Comparison of ENCODE assay signal across 8 mouse cellular contexts in genomic region chr15:102624291-102624969, GRCm38 (mm10). TPM values are rescaled to one million over a fixed set of nuclear protein-coding genes. Genes with fewer than 3 reads are reported as not detected.
DNase-seq lines count a peak whose midpoint lies in the region; ATAC-seq lines count a peak whose summit lies in the region.

No protein-coding gene starts in this region.

- ATAC-seq in forebrain, embryonic 15.5 days (replicated peaks), result no peak
- ATAC-seq in hindbrain, embryonic 14.5 days (ENCODE audit: low FRiP score), result no peak
- ATAC-seq in lung, embryonic 15.5 days (ENCODE audit: borderline replicate concordance, extremely low read depth, low FRiP score, low TSS enrichment), result no peak

- H3K4me1 ChIP-seq in forebrain, embryonic 15.5 days, result peaks cover 30% of the 10 kb centered on the region
- H3K4me1 ChIP-seq in hindbrain, embryonic 14.5 days (replicated peaks; ENCODE audit: control insufficient read depth, insufficient read depth, low read length), result peaks cover 10% of the 10 kb centered on the region
- peaks cover 22% of the 10 kb centered on the region for H3K4me1 ChIP-seq in lung, embryonic 15.5 days

- peak overlapping the region; percentile 68 for H3K4me2 ChIP-seq in forebrain, embryonic 15.5 days (replicated peaks)
- H3K4me2 ChIP-seq in hindbrain, embryonic 14.5 days (replicated peaks), result peak overlapping the region; percentile 83
- peak overlapping the region; percentile 82 for H3K4me2 ChIP-seq in lung, embryonic 15.5 days

- peak overlapping the region; percentile 91 for H3K9ac ChIP-seq in forebrain, embryonic 15.5 days (replicated peaks)
- peak overlapping the region; percentile 69 for H3K9ac ChIP-seq in hindbrain, embryonic 14.5 days
- H3K9ac ChIP-seq in lung, embryonic 15.5 days, result peak overlapping the region; percentile 69

- H3K27ac ChIP-seq in forebrain, embryonic 15.5 days (replicated peaks), result peak overlapping the region; percentile 98
- no peak overlapping the region for H3K27ac ChIP-seq in hindbrain, embryonic 14.5 days
- peak overlapping the region; percentile 100 for H3K27ac ChIP-seq in lung, embryonic 15.5 days

- DNase-seq in adrenal gland, postnatal 25 days, result peak; percentile 7
- no peak for DNase-seq in adrenal gland, adult 2 months
- peak; percentile 6 to 19 for DNase-seq in urinary bladder, postnatal 36 days (ENCODE audit: low spot score in 2 of 2)
- DNase-seq in urinary bladder, postnatal 10 days (ENCODE audit: low spot score), result no peak
- DNase-seq in hindbrain, embryonic 14.5 days (ENCODE audit: low spot score), result no peak
- DNase-seq in right cerebral cortex, postnatal 25 days, result peak; percentile 14

- no peaks in the 10 kb centered on the region for H3K36me3 ChIP-seq in forebrain, embryonic 15.5 days
- H3K36me3 ChIP-seq in hindbrain, embryonic 14.5 days (replicated peaks; ENCODE audit: control insufficient read depth, insufficient read depth), result no peaks in the 10 kb centered on the region
- H3K36me3 ChIP-seq in lung, embryonic 15.5 days, result no peaks in the 10 kb centered on the region

- H3K4me3 ChIP-seq in forebrain, embryonic 15.5 days, result peak overlapping the region; percentile 86
- peak overlapping the region; percentile 60 for H3K4me3 ChIP-seq in hindbrain, embryonic 14.5 days (replicated peaks; ENCODE audit: low read length)
- H3K4me3 ChIP-seq in lung, embryonic 15.5 days, result peak overlapping the region; percentile 79

- H3K9me3 ChIP-seq in forebrain, embryonic 15.5 days, result no peaks in the 10 kb centered on the region
- H3K9me3 ChIP-seq in hindbrain, embryonic 14.5 days (ENCODE audit: control insufficient read depth, low read length), result no peaks in the 10 kb centered on the region
- H3K9me3 ChIP-seq in lung, embryonic 15.5 days, result no peaks in the 10 kb centered on the region

- WGBS in forebrain, embryonic 15.5 days, result 5% methylated on average over 17 of the region's 17 CpGs
- 2% methylated on average over 17 of the region's 17 CpGs for WGBS in hindbrain, embryonic 14.5 days
- WGBS in lung, embryonic 15.5 days, result under 1% methylated on average over 17 of the region's 17 CpGs

- H3K27me3 ChIP-seq in forebrain, embryonic 15.5 days, result no peaks in the 10 kb centered on the region
- H3K27me3 ChIP-seq in hindbrain, embryonic 14.5 days (ENCODE audit: control insufficient read depth, insufficient read depth, low read length), result no peaks in the 10 kb centered on the region
- no peaks in the 10 kb centered on the region for H3K27me3 ChIP-seq in lung, embryonic 15.5 days

RNA-seq across cellular contexts. Expression of gene Gm28047, which starts 0.4 kb away (rescaled TPM):
- total RNA-seq in adrenal gland, postnatal 25 days (2021), result 2.2 TPM in 1 of 2 replicates, not detected in the other
- total RNA-seq in adrenal gland, adult 2 months (2021), result 1 to 10 TPM; 1.5 to 3.4 TPM
- polyA plus RNA-seq in adrenal gland, adult 2 months (2012; rRNA removed), result 0.10 TPM in 1 of 2 replicates, not detected in the other
- not detected in 2 replicates for polyA plus RNA-seq in forebrain, embryonic 15.5 days (2015; fragmentation: Nextera tagmentation; extraction: Ambion mirVana)
- polyA plus RNA-seq in hindbrain, embryonic 14.5 days (2014; fragmentation: Nextera tagmentation; extraction: Ambion mirVana), result not detected in 2 replicates
- not detected in 2 replicates for polyA plus RNA-seq in lung, embryonic 15.5 days (2015; fragmentation: Nextera tagmentation; extraction: Ambion mirVana)

RNA-seq across cellular contexts. Expression of gene Atf7, which starts 0.8 kb away (rescaled TPM):
- 78.0 and 81.1 TPM in 2 replicates for total RNA-seq in adrenal gland, postnatal 25 days (2021)
- 10 to 100 TPM; 58.5 to 74.4 TPM for total RNA-seq in adrenal gland, adult 2 months (2021)
- 44.0 and 64.5 TPM in 2 replicates for polyA plus RNA-seq in adrenal gland, adult 2 months (2012; rRNA removed)
- 24.6 and 25.1 TPM in 2 replicates for polyA plus RNA-seq in forebrain, embryonic 15.5 days (2015; fragmentation: Nextera tagmentation; extraction: Ambion mirVana)
- polyA plus RNA-seq in hindbrain, embryonic 14.5 days (2014; fragmentation: Nextera tagmentation; extraction: Ambion mirVana), result 13.7 and 16.7 TPM in 2 replicates
- 40.6 and 47.0 TPM in 2 replicates for polyA plus RNA-seq in lung, embryonic 15.5 days (2015; fragmentation: Nextera tagmentation; extraction: Ambion mirVana)

RNA-seq across cellular contexts. Expression of gene Atp5g2, which starts 47.7 kb away (rescaled TPM):
- total RNA-seq in adrenal gland, postnatal 25 days (2021), result 13.8 and 32.0 TPM in 2 replicates
- total RNA-seq in adrenal gland, adult 2 months (2021), result 10 to 100 TPM; 19.5 to 24.2 TPM
- 415 and 492 TPM in 2 replicates for polyA plus RNA-seq in adrenal gland, adult 2 months (2012; rRNA removed)
- polyA plus RNA-seq in forebrain, embryonic 15.5 days (2015; fragmentation: Nextera tagmentation; extraction: Ambion mirVana), result 56.8 and 62.4 TPM in 2 replicates
- 47.5 and 63.4 TPM in 2 replicates for polyA plus RNA-seq in hindbrain, embryonic 14.5 days (2014; fragmentation: Nextera tagmentation; extraction: Ambion mirVana)
- 70.9 and 83.1 TPM in 2 replicates for polyA plus RNA-seq in lung, embryonic 15.5 days (2015; fragmentation: Nextera tagmentation; extraction: Ambion mirVana)

Comparison
In these comparisons a context has a peak if more than half of its experiments do, and no peak if none do; other contexts are left out.
1. DNase-seq: peak in adrenal gland, postnatal 25 days (single experiment), urinary bladder, postnatal 36 days (2 of 2) and right cerebral cortex, postnatal 25 days (single experiment); none in adrenal gland, adult 2 months (single experiment), urinary bladder, postnatal 10 days (single experiment) and hindbrain, embryonic 14.5 days (single experiment).
2. Peak in every context shown above with its lines, with median percentiles within 50 percentile points of each other: H3K4me2 ChIP-seq, H3K4me3 ChIP-seq and H3K9ac ChIP-seq.